Mouse (Mus musculus): ENCODE results near the gene Gm21954.

Gm21954 gene

GRCm38 (mm10) chr3:55462904-55463668, 8.9 kb downstream of the Gm21954 start:
- in situ Hi-C loops (cut with MseI, MboI): no loop called here

DNA sequence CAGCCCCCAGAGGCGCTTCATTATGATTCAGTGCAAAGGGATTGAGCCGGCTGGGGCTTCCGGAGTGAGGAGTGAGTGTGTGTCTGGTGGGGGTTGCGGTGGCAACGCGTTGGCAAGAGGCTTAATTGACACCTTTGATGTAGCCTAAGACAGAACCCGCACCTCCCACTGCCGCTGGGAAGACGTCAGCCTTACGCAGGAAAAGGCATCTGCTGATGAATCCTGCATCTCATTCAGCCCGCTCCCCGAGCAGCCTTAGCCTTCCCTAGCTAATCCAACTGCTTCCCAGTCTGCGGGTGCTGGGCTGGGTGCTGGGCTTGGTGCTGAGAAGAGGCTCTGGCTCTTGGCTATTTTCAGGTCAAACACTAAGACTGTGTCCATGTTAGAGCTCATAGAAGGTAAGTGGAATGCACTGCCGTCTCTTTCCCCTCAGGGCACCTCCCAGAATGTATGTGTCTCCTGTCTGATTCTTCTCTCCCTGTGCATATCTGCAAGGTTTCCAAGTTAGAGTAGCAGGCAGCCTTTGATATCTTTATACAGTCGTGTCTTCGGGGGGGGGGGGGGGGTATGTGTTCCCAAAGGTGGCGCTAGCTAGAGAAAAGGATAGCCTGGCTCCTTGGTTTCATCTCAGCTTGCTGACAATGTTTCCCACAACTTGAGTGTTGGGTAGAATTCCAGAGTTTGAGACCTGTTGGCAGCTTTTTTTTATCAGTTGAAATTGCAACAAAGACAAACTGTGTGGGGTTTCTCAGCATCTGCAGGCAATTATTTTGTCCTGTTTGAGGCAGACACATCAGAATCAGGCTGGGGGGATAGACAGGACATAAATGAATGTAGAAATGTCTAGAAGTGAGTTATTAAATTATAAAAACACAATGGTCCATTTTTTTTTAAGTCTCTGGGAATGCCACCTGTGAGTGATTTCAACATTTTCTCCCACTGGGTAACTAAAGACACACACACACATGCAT, 10.0 kb downstream of the Gm21954 start:
- in situ Hi-C loops (cut with MseI, MboI): no loop called here

DNA sequence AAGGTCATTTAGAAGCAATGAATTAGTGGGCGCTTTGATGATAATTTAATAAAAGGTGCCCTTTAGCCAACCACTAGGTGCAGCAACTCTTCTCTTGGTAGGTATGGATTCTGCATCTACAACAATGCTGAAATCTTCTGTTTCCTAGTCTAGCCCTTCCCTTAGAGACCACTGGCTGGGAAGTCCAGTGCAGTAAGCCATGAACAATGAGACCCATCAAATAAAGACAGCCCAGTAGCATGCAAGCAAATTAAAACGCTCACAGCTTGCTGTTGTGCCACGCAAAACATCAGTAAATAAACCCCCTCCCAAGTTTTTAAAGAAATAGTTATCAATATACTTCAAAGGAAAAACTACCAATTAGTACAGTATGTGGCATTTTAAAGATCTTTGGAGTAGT, 10.9 kb downstream of the Gm21954 start:
- in situ Hi-C loops (cut with MseI, MboI): no loop called here

GRCm38 (mm10) chr3:55452464-55452863, 19.5 kb downstream of the Gm21954 start:
- in situ Hi-C loops (cut with MseI, MboI): no loop called here

DNA sequence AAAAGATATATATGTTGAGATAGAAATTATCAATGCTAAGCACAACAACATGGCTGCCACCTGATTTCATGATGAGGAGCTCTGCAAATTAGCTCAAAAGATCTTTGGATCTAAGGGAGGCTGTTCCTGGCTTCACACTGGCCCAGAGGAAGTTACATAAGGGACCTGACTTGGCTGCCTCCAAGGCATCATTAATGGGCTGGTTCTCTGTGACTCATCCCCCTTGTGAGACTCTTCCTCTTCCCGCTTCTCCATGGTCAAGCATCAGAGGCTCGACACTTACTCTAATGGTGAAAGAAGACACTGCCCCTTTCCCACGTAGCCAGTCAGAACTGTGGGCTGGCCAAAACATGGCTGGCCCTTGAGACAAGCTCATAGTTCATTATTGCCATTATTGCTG, 20.1 kb downstream of the Gm21954 start:
- in situ Hi-C loops (cut with MseI, MboI): no loop called here

DNA sequence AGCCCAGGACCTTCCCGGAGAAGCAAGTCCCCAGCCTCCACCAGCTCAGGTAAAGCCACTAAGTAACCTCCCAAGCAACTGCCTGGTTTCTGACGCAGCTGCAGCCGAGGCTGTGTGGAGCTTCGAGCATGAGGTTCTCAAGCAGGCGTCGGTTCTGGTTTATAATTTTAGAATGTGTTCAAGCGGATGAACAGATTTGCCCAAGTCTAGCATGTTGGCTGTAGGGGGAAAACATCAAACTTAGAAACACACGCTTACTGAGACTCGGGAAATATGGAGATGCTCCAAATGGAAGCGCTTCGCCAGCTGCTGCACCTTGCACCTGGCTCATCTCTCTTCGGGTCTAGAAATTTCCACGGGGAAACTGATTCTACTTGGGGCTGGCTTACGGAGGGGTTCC, 21.0 kb downstream of the Gm21954 start:
- in situ Hi-C loops (cut with MseI, MboI): no loop called here

DNA sequence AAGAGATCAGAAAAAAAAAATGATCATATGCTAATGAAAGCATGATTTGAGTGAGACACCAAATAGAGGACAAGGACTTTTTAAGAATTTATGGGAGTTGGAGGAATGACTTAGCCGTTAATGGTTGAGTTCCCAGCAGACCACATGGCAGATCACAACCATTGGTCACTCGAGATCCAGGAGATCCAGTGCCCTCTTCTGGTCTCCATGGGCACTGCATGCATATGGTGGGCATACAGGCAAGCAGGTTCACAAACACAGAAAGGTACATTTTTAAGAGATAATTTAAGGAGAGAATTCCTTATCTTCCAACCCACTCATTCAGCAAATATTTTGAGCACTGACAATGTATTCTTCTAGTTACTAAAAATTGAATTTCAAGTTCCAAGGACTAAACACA, 22.9 kb downstream of the Gm21954 start:
- in situ Hi-C loops (cut with MseI, MboI): no loop called here

- in situ Hi-C loops (cut with MseI, MboI): no loop called here
Measured at GRCm38 (mm10) chr3:55447486-55448460, 24.2 kb downstream of the Gm21954 start.

GRCm38 (mm10) chr3:55446681-55447080, 25.3 kb downstream of the Gm21954 start:
- in situ Hi-C loops (cut with MseI, MboI): no loop called here

DNA sequence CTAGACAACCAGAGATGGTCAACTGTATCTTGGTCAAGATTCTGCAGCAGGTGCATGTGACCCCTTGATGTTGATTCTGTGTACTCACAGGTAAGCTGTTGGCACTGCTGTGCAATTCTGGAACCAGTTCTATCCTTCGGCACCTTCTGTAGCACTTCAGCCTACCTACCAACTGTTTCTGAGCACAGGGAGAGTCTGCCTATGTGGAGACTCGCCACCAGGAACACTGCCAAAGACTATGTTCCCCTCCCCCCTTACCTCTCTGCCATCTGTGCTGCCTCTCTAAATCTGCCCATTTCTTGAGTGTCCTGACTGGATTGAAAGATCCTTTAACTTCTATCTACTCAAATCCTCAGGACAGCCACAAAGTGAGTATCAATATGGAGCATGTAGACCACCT, 28.3 kb downstream of the Gm21954 start:
- in situ Hi-C loops (cut with MseI, MboI): no loop called here

GRCm38 (mm10) chr3:55443271-55443670, 28.7 kb downstream of the Gm21954 start:
- in situ Hi-C loops (cut with MseI, MboI): no loop called here

- in situ Hi-C loops (cut with MseI, MboI): no loop called here
Measured at GRCm38 (mm10) chr3:55442012-55442645, 29.9 kb downstream of the Gm21954 start.

DNA sequence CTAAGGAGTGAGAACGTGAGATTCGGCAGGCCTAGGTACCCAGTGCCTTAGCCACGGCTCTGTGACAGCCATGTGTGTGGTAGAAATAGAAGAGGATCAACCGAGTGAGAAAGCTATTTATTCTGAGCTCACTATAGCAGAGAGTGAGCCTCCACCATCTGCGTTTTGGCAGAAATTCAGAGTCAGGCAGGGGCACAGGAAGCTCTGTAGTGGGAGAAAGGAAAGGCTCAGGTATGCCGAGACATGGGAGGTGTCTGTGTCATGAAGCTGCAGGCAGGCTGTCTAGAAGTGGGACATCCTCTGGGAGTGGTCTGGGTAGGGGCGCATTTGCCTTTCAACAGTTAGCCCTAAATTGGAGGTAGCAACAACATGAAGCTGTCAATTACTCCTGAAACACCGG, 31.7 kb downstream of the Gm21954 start:
- in situ Hi-C loops (cut with MseI, MboI): no loop called here

- in situ Hi-C loops (cut with MseI, MboI): no loop called here
Measured at GRCm38 (mm10) chr3:55438824-55439446, 33.1 kb downstream of the Gm21954 start.

DNA sequence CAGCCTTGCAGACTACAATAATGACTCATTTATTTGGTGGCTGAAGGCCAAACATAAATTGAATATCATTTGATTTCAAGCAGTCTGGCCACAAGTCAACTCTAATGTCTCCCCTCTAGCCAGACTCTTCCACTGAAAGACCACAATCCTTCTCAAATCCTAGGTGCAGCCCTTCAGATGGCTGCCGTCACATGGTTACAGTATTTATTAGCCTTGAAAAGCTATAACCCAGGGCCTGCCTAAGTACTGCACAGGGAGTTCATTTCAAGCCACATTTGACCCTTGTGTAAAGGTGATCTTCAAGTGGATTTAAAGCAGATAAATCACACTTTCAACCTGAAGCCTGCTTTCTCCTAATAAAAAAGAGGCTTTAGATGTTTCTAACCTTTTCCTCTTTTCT, 37.7 kb downstream of the Gm21954 start:
- in situ Hi-C loops (cut with MseI, MboI): no loop called here

GRCm38 (mm10) chr3:55431223-55431622, 40.8 kb downstream of the Gm21954 start:
- in situ Hi-C loops (cut with MseI, MboI): no loop called here

DNA sequence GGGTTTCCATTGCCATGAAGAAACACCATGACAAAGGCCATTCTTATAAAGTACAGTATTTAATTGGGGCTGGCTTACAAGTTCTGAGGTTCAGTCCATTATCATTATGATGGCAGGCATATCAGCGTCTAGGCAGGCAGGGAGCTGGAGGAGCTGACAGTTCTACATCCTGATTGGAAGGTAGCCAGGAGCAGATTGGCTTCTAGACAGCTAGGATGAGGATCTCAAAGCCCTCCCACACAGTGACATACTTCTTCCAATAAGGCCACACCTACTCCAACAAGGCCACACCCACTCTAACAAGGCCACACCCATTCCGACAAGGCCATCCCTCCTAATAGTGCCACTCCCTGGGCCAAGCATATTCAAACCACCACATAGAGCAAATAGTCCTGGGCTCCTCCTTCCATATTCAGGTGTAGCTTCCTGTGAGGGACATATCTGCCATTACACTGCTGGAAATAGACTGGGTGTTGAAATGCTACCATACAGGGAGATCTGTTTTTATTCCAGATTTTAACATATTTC, 41.9 kb downstream of the Gm21954 start:
- in situ Hi-C loops (cut with MseI, MboI): no loop called here

DNA sequence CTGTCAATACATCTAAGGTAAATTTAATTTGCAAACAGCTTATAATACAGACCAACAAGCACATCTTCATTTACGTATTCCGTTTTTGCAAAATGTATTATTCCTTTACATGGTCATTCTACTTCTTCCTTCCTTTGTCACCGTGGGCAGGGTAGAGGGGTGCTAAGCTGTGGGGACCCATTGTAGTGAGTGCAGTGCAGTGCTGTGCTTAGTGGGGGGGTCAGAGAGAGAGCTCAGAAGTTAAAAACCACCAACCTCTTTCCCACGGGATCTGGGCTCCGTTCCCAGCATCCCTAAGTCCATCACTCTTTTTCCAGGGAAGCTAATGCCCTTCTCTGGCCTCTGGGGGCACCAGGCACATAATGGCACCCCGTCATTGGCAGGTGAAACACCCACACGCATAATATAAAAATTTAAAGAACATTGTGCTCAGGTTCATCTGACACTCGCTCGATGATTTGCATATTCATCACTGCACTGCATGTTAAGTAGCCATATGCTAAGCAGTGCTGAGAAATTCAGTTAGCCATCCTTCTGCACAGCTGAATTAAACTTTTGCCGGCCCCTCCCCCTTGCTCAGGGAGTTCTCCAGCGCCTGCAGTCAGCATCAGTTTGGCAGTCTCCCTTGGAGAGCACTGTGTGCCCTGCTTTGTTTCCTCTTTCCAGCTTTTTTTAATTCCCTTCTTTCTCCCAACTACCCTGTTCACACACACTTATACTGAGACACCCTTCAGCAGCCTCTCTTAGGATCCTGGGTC, 48.2 kb downstream of the Gm21954 start:
- in situ Hi-C loops (cut with MseI, MboI): no loop called here

DNA sequence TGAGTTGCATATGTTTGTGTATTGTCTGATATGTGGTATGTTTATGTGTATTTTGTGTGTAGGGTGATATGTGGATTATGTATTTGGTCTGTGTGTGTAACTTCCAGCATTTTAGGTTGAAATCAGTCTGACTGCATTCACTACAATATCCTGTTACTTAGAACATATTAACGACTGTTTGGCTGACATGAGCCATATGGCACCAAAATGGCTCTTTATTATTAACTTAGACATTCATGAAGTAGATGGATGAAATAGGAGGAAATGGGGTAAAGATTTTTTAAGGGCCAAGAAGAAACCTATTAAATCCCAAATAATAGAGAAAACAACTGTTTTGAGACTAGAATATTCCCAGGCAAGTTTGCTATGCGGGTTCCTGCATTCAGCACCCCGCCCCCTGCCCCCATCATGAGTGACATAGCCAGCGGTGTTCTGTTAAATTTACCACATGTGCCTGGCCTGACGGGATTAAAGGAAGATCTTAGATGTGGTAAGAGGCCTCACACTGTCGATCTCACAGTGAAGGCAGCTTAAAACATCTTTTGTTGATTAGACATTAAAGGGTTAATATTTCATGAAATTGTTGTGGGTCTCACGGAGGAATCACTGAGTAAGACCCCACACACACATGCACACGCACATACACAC, 51.5 kb downstream of the Gm21954 start:
- in situ Hi-C loops (cut with MseI, MboI): no loop called here
